Comparison of ENCODE assay signal across 7 mouse cellular contexts in genomic region chr2:29054545-29054935, GRCm38 (mm10). TPM values are rescaled to one million over a fixed set of nuclear protein-coding genes. Genes with fewer than 3 reads are reported as not detected.
DNase-seq lines count a peak whose midpoint lies in the region; ATAC-seq lines count a peak whose summit lies in the region.

No protein-coding gene starts in this region.

- no peaks in the 10 kb centered on the region for H3K4me1 ChIP-seq in neural tube, embryonic 11.5 days (ENCODE audit: control insufficient read depth, insufficient read depth, low read length)
- H3K4me1 ChIP-seq in forebrain, embryonic 12.5 days, result peaks cover 35% of the 10 kb centered on the region
- peaks cover 10% of the 10 kb centered on the region for H3K4me1 ChIP-seq in limb, embryonic 15.5 days
- peaks cover 7% of the 10 kb centered on the region for H3K4me1 ChIP-seq in stomach, embryonic 15.5 days

- H3K9ac ChIP-seq in neural tube, embryonic 11.5 days (ENCODE audit: low read length), result no peak overlapping the region; the same call in 1 of the 2 replicates
- peak overlapping the region; percentile 68 for H3K9ac ChIP-seq in forebrain, embryonic 12.5 days
- H3K9ac ChIP-seq in limb, embryonic 15.5 days, result peak overlapping the region; percentile 43; the same call in 1 of the 2 replicates
- peak overlapping the region; percentile 22; the same call in 1 of the 2 replicates for H3K9ac ChIP-seq in stomach, embryonic 15.5 days

- DNase-seq in neural tube, embryonic 11.5 days (ENCODE audit: low spot score), result no peak
- DNase-seq in neural tube, embryonic 10.5 days (ENCODE audit: extremely low spot score, low spot score), result no peak
- no peak for DNase-seq in retina, embryonic 14.5 days (ENCODE audit: low spot score)
- DNase-seq in right cerebral cortex, postnatal 4 days, result no peak

- WGBS in neural tube, embryonic 11.5 days, result 1% methylated on average over 30 of the region's 30 CpGs
- 2% methylated on average over 30 of the region's 30 CpGs for WGBS in forebrain, embryonic 12.5 days
- 1% methylated on average over 30 of the region's 30 CpGs for WGBS in limb, embryonic 15.5 days
- WGBS in stomach, embryonic 15.5 days, result under 1% methylated on average over 29 of the region's 30 CpGs

- no peaks in the 10 kb centered on the region for H3K36me3 ChIP-seq in neural tube, embryonic 11.5 days (ENCODE audit: control insufficient read depth, insufficient read depth, low read length)
- H3K36me3 ChIP-seq in forebrain, embryonic 12.5 days (replicated peaks), result no peaks in the 10 kb centered on the region
- H3K36me3 ChIP-seq in limb, embryonic 15.5 days, result no peaks in the 10 kb centered on the region
- H3K36me3 ChIP-seq in stomach, embryonic 15.5 days, result no peaks in the 10 kb centered on the region

- H3K27ac ChIP-seq in neural tube, embryonic 11.5 days (ENCODE audit: low read depth, low read length), result no peak overlapping the region
- no peak overlapping the region for H3K27ac ChIP-seq in forebrain, embryonic 12.5 days
- H3K27ac ChIP-seq in limb, embryonic 15.5 days, result no peak overlapping the region
- H3K27ac ChIP-seq in stomach, embryonic 15.5 days, result no peak overlapping the region

- no peak for ATAC-seq in neural tube, embryonic 11.5 days (ENCODE audit: insufficient read depth, low FRiP score, low TSS enrichment)
- no peak for ATAC-seq in forebrain, embryonic 12.5 days (ENCODE audit: low FRiP score)
- ATAC-seq in limb, embryonic 15.5 days (ENCODE audit: insufficient number of reproducible peaks, low FRiP score, low TSS enrichment, low read depth), result no peak
- ATAC-seq in stomach, embryonic 15.5 days (ENCODE audit: insufficient read depth, low FRiP score, low read depth), result peak; percentile 7; the same call in 1 of the 2 replicates

- H3K4me3 ChIP-seq in neural tube, embryonic 11.5 days (ENCODE audit: low read depth, low read length), result peak overlapping the region; percentile 32
- peak overlapping the region; percentile 48 for H3K4me3 ChIP-seq in forebrain, embryonic 12.5 days (replicated peaks)
- H3K4me3 ChIP-seq in limb, embryonic 15.5 days, result peak overlapping the region; percentile 47
- peak overlapping the region; percentile 40 for H3K4me3 ChIP-seq in stomach, embryonic 15.5 days (replicated peaks)

- H3K27me3 ChIP-seq in neural tube, embryonic 11.5 days (ENCODE audit: control insufficient read depth, insufficient read depth, low read length), result peaks cover 10% of the 10 kb centered on the region
- H3K27me3 ChIP-seq in forebrain, embryonic 12.5 days, result peaks cover 79% of the 10 kb centered on the region
- H3K27me3 ChIP-seq in limb, embryonic 15.5 days, result peaks cover 31% of the 10 kb centered on the region
- no peaks in the 10 kb centered on the region; the same call in 1 of the 2 replicates for H3K27me3 ChIP-seq in stomach, embryonic 15.5 days (replicated peaks)

- peak overlapping the region; percentile 68 for H3K4me2 ChIP-seq in neural tube, embryonic 11.5 days (ENCODE audit: low read depth)
- H3K4me2 ChIP-seq in forebrain, embryonic 12.5 days, result peak overlapping the region; percentile 83
- H3K4me2 ChIP-seq in limb, embryonic 15.5 days, result peak overlapping the region; percentile 79
- peak overlapping the region; percentile 82 for H3K4me2 ChIP-seq in stomach, embryonic 15.5 days

- no peaks in the 10 kb centered on the region for H3K9me3 ChIP-seq in neural tube, embryonic 11.5 days (ENCODE audit: control insufficient read depth, low read length)
- no peaks in the 10 kb centered on the region for H3K9me3 ChIP-seq in forebrain, embryonic 12.5 days
- no peaks in the 10 kb centered on the region for H3K9me3 ChIP-seq in limb, embryonic 15.5 days
- H3K9me3 ChIP-seq in stomach, embryonic 15.5 days, result no peaks in the 10 kb centered on the region

RNA-seq across cellular contexts. Expression of gene Cfap77, which starts 0.3 kb away (rescaled TPM):
- polyA plus RNA-seq in neural tube, embryonic 11.5 days (2014; fragmentation: Nextera tagmentation; extraction: Ambion mirVana), result 0.33 TPM in 1 of 2 replicates, not detected in the other
- 0.19 and 0.26 TPM in 2 replicates for polyA plus RNA-seq in forebrain, embryonic 12.5 days (2016; fragmentation: Nextera tagmentation; extraction: Ambion mirVana)
- 0.29 and 0.31 TPM in 2 replicates for polyA plus RNA-seq in limb, embryonic 15.5 days (2015; fragmentation: Nextera tagmentation; extraction: Ambion mirVana)
- polyA plus RNA-seq in stomach, embryonic 15.5 days (2015; fragmentation: Nextera tagmentation; extraction: Ambion mirVana), result 0.39 TPM in 2 replicates

RNA-seq across cellular contexts. Expression of gene Ttf1, which starts 5.5 kb away (rescaled TPM):
- 11.7 and 12.2 TPM in 2 replicates for polyA plus RNA-seq in neural tube, embryonic 11.5 days (2014; fragmentation: Nextera tagmentation; extraction: Ambion mirVana)
- polyA plus RNA-seq in forebrain, embryonic 12.5 days (2016; fragmentation: Nextera tagmentation; extraction: Ambion mirVana), result 10.9 and 12.5 TPM in 2 replicates
- 8.7 and 9.2 TPM in 2 replicates for polyA plus RNA-seq in limb, embryonic 15.5 days (2015; fragmentation: Nextera tagmentation; extraction: Ambion mirVana)
- 10.1 and 10.4 TPM in 2 replicates for polyA plus RNA-seq in stomach, embryonic 15.5 days (2015; fragmentation: Nextera tagmentation; extraction: Ambion mirVana)
